Mouse (Mus musculus): ENCODE data around the gene Tubg1. TPM values are rescaled to one million over a fixed set of nuclear protein-coding genes. Genes with fewer than 3 reads are reported as not detected.
A peak's percentile ranks its signal among the peaks of the same experiment; 100 is the strongest.

Tubg1 gene
- total RNA-seq, 2 experiments from 2014 or later = 22.8 to 23.4 TPM

DNA sequence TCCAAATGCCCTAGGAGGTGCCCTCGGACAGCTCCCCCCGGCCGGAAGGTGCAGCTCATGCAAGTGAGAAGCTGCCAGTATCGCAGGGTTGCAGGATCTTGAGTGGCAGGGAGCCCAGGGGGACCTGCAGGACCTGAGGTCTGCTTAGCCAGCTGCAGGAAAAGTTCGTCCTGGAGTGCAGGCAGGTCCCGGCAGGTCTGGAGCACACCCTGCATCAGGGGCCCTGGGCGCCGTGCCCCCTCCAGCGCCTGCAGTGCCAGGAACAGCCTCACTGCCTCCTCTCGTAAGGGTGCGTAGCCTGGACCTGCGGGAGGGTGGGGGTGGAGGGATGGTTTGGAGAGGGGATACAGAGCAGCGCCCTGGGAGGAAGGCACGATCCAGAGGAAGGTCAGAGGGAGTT lies 46.6 kb downstream of the Tubg1 start:
- DNase-seq = no peak

DNA sequence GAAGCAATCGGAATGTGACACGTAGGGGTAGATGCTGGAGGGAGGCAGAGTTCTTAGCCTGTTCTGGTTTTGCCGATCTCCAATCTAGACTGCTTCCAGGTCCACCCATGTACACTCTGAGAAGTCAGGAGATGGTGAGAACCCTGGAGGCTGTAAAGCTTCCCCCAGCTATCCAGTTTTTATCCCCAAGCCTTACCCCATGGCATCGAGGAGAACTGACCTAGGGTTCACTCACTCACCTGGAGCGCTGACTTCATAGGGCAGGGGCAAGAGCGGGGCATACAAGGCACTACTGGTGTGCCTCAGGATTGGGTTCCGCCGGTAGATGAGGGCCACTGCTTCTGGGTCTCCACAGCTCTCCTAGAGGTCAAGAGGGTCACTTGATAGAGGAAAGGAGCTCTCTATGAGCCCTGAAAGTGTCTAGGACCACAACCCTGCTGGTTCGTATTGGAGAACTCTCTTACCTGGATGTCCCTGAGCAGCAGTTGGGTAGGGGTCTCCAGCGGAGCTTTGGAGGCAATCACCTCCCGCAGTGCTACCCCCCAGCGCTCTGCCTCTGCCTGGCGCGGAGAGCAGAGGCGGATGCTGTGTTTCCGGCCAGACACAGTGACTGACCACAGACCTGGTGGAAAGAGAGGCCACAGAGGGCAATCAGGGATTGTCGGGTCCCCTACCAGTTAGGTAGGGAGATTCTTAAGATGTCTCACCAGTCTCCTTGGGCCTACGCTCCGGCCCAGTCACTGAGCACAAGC lies 47.6 kb downstream of the Tubg1 start:
- DNase-seq = no peak

DNA sequence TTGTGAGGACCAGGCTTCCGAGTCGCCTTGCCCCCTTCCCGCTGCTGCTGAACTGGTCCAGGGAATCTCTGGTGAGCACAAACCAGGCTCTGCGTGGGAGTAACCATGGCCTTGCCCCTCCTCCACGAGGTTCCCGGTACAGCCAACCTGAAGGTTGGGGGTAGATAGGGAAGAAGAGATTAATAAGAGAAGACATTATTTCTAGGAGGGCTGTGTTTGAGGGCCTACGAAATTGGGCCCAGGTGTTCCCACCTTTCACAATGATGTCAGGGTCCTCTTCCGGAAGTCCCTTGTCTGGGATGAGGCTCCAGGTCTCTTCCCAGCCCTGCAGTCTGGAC lies 48.2 kb downstream of the Tubg1 start:
- no peak for DNase-seq

DNA sequence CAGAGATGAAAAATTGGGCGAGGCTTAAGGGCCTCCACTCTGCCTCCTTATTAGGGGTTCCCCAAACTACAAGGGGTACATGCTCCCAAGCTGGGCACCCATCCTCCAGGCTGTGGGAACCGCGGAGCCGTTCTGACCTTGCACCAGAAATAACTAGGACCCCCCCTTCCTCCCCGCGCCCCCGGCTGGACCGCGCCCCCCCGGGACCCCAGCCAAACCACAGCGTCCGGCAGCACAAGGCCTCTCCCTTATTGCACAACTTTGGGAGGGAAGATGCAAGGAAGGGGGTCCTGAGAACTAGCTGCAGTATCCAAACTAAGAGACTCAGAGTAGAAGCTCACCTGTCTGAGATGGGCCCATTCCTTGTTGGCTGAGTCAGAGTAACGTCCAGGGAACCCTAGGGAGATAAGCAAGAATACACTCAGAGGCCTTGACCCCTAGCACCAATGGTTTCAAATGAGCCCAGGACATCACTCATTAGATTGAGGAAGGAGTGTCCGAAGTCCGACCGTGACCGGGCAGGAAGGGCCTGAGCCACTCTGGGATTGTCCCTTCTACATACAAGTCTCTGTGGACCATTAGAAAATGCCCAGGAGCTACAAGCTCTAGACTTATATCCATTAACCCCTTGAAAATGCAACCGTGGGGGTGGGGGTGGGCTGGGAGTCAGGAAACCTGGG lies 48.7 kb downstream of the Tubg1 start:
- DNase-seq = peak; percentile 57

- DNase-seq = peak; percentile 59
Observed at GRCm38 (mm10) chr11:101169301-101170107, 49.8 kb downstream of the Tubg1 start.

- DNase-seq = peak; percentile 80
Observed at GRCm38 (mm10) chr11:101170354-101170810, 50.6 kb downstream of the Tubg1 start, which contains the start of gene Cntnap1. Gene Cntnap1, plus strand, starts transcription at chr11:101170523.

- peak; percentile 97 for DNase-seq
Observed at GRCm38 (mm10) chr11:101170811-101171610, 51.3 kb downstream of the Tubg1 start, which contains the start of gene Plekhh3. Gene Plekhh3, minus strand, starts transcription at chr11:101171351.

DNA sequence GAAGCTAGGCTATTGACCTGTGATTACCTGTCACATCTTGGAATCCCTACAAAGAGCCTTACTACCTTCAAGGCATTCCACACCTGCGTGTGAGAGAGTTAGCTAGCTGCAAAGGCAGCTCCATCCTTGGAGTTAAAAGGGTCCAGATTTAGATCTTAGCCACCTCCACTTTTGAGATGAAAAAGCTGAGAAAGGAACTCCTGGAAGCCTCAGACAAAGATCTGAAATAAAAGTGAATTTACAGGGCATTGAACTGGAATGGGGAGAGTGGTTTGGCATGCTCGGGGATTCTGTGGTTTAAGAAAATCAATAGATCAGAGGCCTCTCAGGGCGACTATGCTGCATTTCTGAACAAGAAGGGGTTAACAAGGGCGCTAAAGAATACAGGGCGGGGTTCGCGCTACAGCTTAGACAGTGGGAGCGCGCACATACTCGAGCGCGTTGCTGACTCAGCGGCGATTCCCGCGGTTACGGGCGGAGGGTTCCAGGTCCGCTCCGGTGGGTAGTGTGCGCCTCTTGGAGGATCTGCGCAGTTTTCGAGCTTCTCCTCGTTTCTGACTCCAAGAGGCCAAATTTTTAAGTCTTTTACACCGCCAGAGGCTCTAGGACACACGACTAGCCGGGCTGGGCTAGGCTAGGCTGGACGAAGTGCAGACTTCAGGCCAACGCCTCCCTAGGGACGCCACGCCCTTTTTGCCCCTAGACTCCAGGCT lies 52.1 kb downstream of the Tubg1 start:
- peak; percentile 65 for DNase-seq

- DNase-seq = no peak
Observed at GRCm38 (mm10) chr11:101172434-101172815, 52.7 kb downstream of the Tubg1 start.

DNA sequence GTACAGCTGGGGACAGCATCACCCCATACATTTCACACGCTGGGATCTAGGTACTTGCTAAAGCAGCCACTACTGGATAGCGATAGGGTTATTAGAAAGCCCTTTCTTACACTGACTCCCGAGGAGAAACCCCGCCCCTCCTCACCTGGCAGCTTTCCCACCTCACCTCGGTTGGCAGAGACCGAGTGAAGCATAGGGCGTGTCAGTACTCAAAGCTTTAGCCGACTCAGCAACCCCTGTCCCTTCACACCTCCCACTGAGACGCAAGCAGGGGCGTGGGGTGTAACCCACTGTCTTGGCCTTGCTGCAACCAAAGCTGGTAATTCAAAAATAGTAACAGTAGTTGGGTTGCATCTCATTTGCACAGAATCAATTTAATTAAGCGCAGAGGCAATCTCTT lies 53.4 kb downstream of the Tubg1 start:
- DNase-seq = no peak

DNA sequence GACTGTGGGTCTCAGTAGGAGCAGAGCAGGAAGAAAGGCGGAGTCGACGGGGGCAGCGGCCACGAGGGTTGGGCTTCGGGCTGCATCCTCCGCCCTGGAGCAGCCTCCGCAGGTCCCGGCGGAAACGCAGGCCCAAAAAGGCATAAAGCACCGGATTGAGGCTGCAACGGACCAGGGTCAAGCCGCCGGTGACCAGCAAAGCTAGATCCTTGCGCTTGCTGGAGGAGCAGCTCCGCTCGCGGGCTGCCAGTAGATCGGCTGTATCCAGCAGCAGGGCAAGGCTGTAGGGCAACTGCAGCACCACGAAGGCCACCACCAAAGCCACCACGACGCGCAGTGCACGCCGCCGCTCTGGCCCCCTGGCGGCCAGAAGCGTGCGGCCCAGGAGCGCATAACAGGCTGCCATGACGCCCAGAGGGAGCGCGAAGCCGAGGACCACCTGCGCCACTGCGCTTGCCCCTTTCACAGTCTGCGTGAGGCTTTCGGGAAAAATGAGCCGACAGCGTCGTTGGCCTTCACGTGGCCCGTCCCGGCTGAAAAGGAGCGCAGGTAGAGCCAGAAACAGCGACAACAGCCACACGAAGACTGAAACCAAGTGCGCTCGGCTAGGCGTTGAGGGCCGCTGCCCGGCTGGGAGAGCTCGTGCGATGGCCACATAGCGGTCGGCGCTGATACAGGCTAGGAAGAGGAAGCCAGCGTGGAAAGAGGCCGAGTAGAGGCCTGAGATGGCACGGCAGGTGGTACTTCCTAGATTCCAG lies 54.1 kb downstream of the Tubg1 start:
- DNase-seq = peak; percentile 87

- DNase-seq = no peak
Observed at GRCm38 (mm10) chr11:101174389-101174745, 54.6 kb downstream of the Tubg1 start.

DNA sequence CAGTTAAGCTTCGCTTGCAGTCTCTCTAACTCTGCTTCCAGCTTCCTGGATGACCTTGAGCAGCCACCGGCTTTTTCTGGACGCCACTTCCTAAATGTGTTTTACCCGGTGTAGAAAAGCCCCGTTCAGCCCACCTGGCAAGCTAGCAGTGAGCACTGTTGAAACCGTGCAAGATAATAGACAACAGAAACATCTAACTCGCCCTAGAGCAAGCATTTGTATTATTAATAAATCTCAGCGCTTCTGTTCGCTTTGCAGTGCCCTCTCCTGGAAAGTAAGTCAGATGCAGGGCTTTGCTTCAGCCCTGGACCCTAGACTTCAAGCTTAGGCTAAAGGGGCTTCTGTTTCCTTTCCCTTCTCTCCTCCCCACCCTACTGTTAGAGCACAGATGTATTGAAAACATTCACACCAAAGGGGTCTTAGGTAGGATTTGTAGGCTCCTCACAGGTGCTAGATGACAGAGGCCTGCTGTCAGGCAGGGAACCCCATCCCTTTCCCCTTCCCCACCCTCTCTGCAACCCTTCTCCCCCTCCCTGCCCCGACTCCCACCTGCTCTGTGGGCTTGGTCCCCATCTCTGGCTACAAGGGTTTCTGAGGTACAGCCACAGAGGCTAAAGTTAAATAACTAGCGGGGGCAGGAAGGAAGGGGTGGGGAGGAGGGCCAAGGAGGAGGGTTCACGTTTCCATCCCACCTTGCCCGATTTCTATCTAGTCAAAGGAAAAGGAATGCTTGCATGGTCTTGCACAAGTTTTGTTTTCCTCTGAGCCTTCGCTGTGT lies 55.3 kb downstream of the Tubg1 start, which contains the start of gene Ccr10:
TSS of gene Ccr10 (minus strand) at position 593 of the 778 bp plus-strand sequence.
- DNase-seq = no peak

- no peak for DNase-seq
Observed at GRCm38 (mm10) chr11:101175636-101176116, 55.9 kb downstream of the Tubg1 start.

Small RNA genes within 50 kb of the gene (microRNA-seq; reads per million reads assigned to microRNA genes)
- gene Gm27626 (ENCODE audit: borderline replicate concordance in 2 of 2) = 0 reads per million in 2 experiments

Other genes with a start within 250 kb of the Tubg1 start
- 10 to 100 TPM; 32.5 to 49.5 TPM for gene Stat3, start 180.4 kb upstream of the Tubg1 start, total RNA-seq (2021)
- gene Cavin1, start 149.1 kb upstream of the Tubg1 start, total RNA-seq (2021) = 100 to 1,000 TPM; 175 to 196 TPM
- gene Atp6v0a1, start 110.5 kb upstream of the Tubg1 start, total RNA-seq (2021) = 10 to 100 TPM; 56.9 to 60.0 TPM
- 1 to 10 TPM; 3.3 to 3.9 TPM for gene Naglu, start 49.9 kb upstream of the Tubg1 start, total RNA-seq (2021)
- not detected for gene Hsd17b1, start 41.5 kb upstream of the Tubg1 start, total RNA-seq (2021)
- 10 to 100 TPM in 1 of 2 experiments, 1 to 10 TPM in 1; 7.9 to 10.3 TPM for gene Coasy, start 37.4 kb upstream of the Tubg1 start, total RNA-seq (2021)
- gene Mlx, start 32.7 kb upstream of the Tubg1 start, total RNA-seq (2021) = 10 to 100 TPM in 1 of 2 experiments, 1 to 10 TPM in 1; 7.5 to 11.0 TPM
- 1 to 10 TPM; 1.5 to 1.7 TPM for gene Psmc3ip, start 24.5 kb upstream of the Tubg1 start, total RNA-seq (2021)
- gene Retreg3, start within 50 bp of the Tubg1 start, total RNA-seq (2021) = 10 to 100 TPM; 28.4 to 29.9 TPM
- 1 to 10 TPM; 2.7 to 2.8 TPM for gene Tubg2, start 36.0 kb downstream of the Tubg1 start, total RNA-seq (2021)
- 1 to 10 TPM in 1 of 2 experiments, under 1 TPM in 1; 0.99 to 2.2 TPM for gene Cntnap1, start 50.6 kb downstream of the Tubg1 start, total RNA-seq (2021)
- 10 to 100 TPM; 18.4 to 24.0 TPM for gene Plekhh3, start 51.4 kb downstream of the Tubg1 start, total RNA-seq (2021)
- gene Ccr10, start 55.5 kb downstream of the Tubg1 start, total RNA-seq (2021) = not detected
- gene Ezh1, start 106.5 kb downstream of the Tubg1 start, total RNA-seq (2021) = 10 to 100 TPM; 17.8 to 18.9 TPM
- gene Ramp2, start 126.1 kb downstream of the Tubg1 start, total RNA-seq (2021) = 10 to 100 TPM; 31.8 to 51.8 TPM
- 10 to 100 TPM; 31.8 to 36.4 TPM for gene Vps25, start 133.8 kb downstream of the Tubg1 start, total RNA-seq (2021)
- under 1 TPM in 1 of 2 experiments, not detected in 1; 0.48 TPM for gene Wnk4, start 140.6 kb downstream of the Tubg1 start, total RNA-seq (2021)
- gene Cntd1, start 159.1 kb downstream of the Tubg1 start, total RNA-seq (2021) = under 1 TPM; 0.21 to 0.28 TPM
- gene Coa3, start 159.2 kb downstream of the Tubg1 start, total RNA-seq (2021) = 10 to 100 TPM; 67.4 to 68.7 TPM
- gene Becn1, start 182.3 kb downstream of the Tubg1 start, total RNA-seq (2021) = 10 to 100 TPM; 78.2 to 79.6 TPM
- gene Psme3, start 196.3 kb downstream of the Tubg1 start, total RNA-seq (2021) = 10 to 100 TPM; 66.3 to 67.8 TPM
- 1 to 10 TPM; 1.3 to 1.6 TPM for gene Aoc2, start 205.1 kb downstream of the Tubg1 start, total RNA-seq (2021)
- 10 to 100 TPM in 1 of 2 experiments, 1 to 10 TPM in 1; 5.6 to 22.7 TPM for gene Aoc3, start 210.7 kb downstream of the Tubg1 start, total RNA-seq (2021)
- not detected for gene G6pc, start 247.6 kb downstream of the Tubg1 start, total RNA-seq (2021)